ENCODE assay signal across 17 mouse cellular contexts in genomic region chr11:95783457-95783856, GRCm38 (mm10). TPM values are rescaled to one million over a fixed set of nuclear protein-coding genes. Genes with fewer than 3 reads are reported as not detected.
"Had no signal": no experiment of that assay in that cellular context is flagged by ENCODE, and none has a peak within 500 bp of the region (broad histone marks: within the 10 kb centered on the region; RNA-seq: fewer than 3 reads in every experiment).

No protein-coding gene starts in this region.

- H3K27me3 ChIP-seq: neural tube, embryonic 12.5 days; neural tube, embryonic 13.5 days; neural tube, embryonic 15.5 days; stomach, embryonic 15.5 days had no signal

- H3K27ac ChIP-seq: neural tube, embryonic 12.5 days; neural tube, embryonic 13.5 days; neural tube, embryonic 15.5 days; stomach, embryonic 15.5 days; stomach, postnatal 0 days had no signal

- H3K9me3 ChIP-seq: neural tube, embryonic 12.5 days; neural tube, embryonic 13.5 days; neural tube, embryonic 15.5 days; stomach, embryonic 15.5 days had no signal

- H3K9ac ChIP-seq: neural tube, embryonic 12.5 days; neural tube, embryonic 13.5 days; neural tube, embryonic 15.5 days; stomach, embryonic 15.5 days had no signal

- H3K4me1 ChIP-seq: neural tube, embryonic 12.5 days; neural tube, embryonic 13.5 days; neural tube, embryonic 15.5 days; stomach, embryonic 15.5 days had no signal

- H3K4me3 ChIP-seq: neural tube, embryonic 12.5 days; neural tube, embryonic 13.5 days; neural tube, embryonic 15.5 days; stomach, embryonic 15.5 days had no signal

- DNase-seq: retina, postnatal 1 day; right cerebral cortex, adult 18-20 months; right cerebral cortex, postnatal 14 days; right cerebral cortex, postnatal 25 days; right cerebral cortex, postnatal 4 days; spleen, adult 18-20 months; thymus, adult 18-20 months; thymus, adult 2 months; thymus, postnatal 14 days; thymus, postnatal 25 days; thymus, postnatal 4 days had no signal

- H3K4me2 ChIP-seq: neural tube, embryonic 12.5 days; neural tube, embryonic 13.5 days; neural tube, embryonic 15.5 days; stomach, embryonic 15.5 days had no signal

- H3K36me3 ChIP-seq: neural tube, embryonic 12.5 days; neural tube, embryonic 13.5 days; neural tube, embryonic 15.5 days; stomach, embryonic 15.5 days had no signal

RNA-seq across cellular contexts. Expression of gene Phospho1, which starts 40.8 kb away (rescaled TPM):
- polyA plus RNA-seq: neural tube, embryonic 12.5 days; neural tube, embryonic 13.5 days; stomach, embryonic 14.5 days had no signal
